Mouse (Mus musculus) embryo, embryonic 11 days (tissue): ENCODE measurements at regions not wholly inside any gene's neighbourhood (a gene's known extent, or its start where the extent isn't known, plus 50 kb on each side); places are given as distances from the start of the nearest gene placed in this dataset.

Experiments
- DNase-seq: peaks from one replicate; pipeline ENCODE4 v3.0.0-alpha.2; 2015

DNA sequence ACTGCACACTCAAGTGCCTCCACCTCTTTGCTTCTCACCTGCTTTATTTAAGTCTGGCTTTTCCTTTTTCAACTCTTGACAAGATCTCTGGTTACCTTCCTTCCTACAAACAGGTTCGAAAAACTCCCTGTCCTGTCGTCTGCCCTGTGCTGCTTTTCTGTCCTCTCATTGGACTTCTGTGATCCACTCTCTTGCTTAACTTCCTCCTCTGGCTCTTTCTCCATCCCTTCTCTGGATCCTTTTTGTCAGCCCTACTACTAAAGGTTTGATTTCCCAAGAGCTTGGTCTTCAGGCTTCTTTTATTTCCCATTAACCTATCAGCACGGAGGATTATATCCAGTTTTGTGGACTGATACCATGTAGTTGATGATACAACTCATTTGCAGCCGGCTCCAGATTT lies 149.8 kb downstream of the Satb1 start:
- no peak for DNase-seq

DNA sequence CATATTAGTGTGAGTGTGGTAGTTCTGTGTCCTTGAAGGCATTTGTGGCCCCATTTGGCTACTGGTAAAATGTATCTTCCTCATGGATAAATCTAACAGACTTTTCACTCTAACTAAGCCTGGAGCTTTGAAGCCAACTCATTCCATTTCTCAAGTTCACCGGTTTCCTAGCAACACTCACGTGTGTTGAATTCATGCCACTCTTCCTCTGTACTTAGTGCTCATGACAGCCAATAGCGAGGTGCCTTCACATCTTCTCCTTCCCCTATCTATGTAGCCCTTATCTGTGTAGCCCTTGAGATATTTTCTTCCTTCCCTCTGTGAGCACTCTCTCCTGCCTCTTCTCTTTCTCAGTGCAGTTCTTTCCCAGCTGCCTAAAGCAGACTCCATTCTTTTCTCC lies 150.7 kb downstream of the Satb1 start:
- no peak for DNase-seq

- no peak for DNase-seq
Observed at GRCm38 (mm10) chr17:51677451-51677850, 155.6 kb downstream of the Satb1 start.

DNA sequence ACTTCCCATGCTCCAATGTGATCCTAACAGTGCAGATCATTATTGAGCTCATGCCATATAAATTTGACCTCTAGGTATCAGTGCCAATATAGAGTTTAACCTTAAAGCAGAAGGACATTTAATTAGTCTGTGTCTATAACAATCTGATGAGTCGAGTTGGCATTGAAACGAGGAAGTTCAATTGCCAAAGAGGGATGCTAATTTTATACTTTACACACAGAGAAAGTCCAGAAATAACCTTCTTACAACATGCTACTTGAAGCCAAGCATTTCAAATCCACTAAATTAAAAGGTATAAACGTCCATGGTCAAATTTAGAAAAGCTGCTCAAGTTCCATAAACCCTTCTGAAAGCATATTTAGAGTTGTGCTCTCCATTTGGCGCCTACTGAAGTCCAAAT lies 174.7 kb downstream of the Satb1 start:
- no peak for DNase-seq

DNA sequence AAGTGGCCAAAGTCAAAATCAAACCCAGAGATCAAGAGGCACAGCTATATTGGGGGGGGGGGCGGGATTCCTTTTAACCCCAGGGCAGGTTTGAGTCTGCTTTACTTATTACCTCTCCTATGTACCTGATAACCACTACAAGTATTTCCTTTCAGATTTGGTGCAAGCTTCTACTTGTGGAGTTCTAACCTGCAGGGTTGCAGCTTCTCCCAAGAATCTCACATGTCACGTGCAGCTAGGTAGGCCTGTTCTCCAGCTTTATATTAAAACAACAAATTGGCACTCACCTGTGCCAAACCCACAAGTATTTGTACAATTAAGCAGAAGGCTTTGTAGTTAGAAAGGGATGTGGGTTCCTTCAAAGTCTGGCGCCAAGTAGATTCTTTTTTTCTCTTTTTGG lies 179.2 kb downstream of the Satb1 start:
- DNase-seq: no peak

GRCm38 (mm10) chr17:51651880-51652279 lies 181.2 kb downstream of the Satb1 start:
- DNase-seq: no peak

GRCm38 (mm10) chr17:51649213-51649815 lies 183.8 kb downstream of the Satb1 start:
- no peak for DNase-seq

- DNase-seq: no peak
Observed at GRCm38 (mm10) chr17:51646416-51646815, 186.7 kb downstream of the Satb1 start.

- no peak for DNase-seq
Observed at GRCm38 (mm10) chr17:51645866-51646265, 187.2 kb downstream of the Satb1 start.

GRCm38 (mm10) chr17:51642682-51643081 lies 190.4 kb downstream of the Satb1 start:
- no peak for DNase-seq

- DNase-seq: no peak
Observed at GRCm38 (mm10) chr17:51635913-51636312, 197.2 kb downstream of the Satb1 start.

DNA sequence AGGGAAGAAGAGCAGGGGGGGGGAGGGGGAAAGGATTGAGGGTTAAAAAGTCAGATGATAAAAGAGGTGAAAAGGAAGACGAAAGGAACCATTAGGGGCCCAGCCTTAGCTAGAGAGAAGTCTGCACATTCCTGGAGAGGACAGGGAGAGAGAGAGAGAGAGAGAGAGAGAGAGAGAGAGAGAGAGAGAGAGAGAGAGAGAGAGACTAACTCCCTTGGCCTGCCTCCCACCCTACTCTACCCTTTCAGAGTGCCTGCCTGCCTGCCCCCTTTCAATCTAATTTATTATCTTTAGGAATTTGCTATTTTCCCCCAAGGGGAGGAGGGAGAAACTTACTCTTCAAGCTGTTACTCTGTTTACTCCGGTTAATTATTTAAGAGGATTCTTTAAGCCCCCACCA lies 201.5 kb downstream of the Satb1 start:
- DNase-seq: no peak

DNA sequence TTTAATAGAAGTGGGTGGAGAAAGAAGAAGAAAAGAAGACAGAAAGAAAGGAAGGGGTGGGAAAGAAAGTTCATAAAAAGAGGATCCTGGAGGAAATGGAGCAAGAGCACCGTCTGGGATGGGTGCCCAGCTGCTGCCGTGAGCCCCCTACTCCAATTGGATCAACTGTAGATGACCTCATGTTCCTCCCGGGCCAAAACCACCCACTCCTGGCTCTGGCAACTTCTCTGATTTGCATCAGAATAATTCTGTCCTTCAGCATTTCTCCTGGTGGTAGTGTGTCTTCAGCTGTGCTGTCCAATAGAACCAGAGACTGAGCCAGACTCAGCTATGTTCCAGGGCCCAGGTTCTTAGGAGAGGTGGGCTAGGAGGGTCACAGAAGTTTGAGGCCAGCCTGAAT lies 212.6 kb downstream of the Satb1 start:
- DNase-seq: no peak

DNA sequence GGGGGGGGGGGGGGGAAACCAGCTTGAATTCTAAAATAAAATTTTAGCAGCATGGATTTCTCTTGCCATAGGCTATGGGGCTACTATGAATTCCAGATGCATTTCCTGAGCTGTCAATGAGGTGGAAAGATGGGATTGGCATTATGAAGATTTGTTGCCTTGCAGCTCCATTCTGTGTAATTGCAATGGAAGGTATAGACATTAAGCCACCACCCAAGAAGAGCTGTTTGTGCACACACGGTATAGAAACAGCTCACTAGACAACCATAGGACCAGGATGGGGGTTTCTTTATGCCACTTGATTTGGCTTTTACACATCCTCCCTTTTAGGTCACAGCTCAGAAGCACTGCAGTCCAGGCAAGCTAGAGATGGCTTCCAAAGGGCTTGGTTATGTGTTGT lies 247.8 kb downstream of the Satb1 start:
- no peak for DNase-seq

- no peak for DNase-seq
Observed at GRCm38 (mm10) chr17:51583984-51584880, 248.9 kb downstream of the Satb1 start.

DNA sequence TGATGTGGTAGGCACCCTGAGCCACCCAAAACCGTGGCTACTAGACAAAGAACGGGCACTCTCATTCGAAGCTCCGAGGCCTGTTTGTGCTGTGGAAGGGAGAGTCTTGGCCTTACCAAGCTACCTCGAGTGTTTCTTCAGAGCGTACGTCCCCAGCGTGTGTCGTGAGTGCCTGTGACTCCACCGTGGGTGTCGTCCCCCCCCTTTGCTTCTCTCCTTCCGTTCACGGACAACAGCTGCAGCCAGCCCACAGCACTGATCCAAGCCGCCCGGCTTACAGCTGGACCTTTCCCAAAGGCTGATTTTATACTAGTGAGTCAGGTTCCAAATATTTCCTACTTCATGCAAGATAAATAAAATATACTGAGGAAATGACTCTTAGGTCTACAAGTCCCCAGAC lies 249.8 kb downstream of the Satb1 start:
- no peak for DNase-seq

DNA sequence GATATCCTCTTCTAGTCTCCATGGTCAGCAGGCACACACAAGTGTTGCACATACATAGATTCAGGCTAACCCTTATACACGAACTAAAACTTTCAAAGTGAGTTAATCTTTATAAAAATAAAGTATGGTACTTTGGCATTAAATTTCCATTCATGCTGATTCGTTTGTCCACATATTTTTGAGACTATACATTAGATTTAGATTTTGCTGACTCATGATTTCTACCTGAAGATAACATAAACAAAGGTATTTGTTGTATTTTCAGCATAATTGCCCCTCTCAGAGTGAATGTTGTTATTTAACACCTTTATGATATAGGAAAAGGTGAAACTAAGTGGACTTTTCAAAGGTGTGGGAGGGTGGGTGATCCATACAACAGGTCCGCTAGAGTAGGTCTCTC lies 277.2 kb downstream of the Satb1 start:
- no peak for DNase-seq

DNA sequence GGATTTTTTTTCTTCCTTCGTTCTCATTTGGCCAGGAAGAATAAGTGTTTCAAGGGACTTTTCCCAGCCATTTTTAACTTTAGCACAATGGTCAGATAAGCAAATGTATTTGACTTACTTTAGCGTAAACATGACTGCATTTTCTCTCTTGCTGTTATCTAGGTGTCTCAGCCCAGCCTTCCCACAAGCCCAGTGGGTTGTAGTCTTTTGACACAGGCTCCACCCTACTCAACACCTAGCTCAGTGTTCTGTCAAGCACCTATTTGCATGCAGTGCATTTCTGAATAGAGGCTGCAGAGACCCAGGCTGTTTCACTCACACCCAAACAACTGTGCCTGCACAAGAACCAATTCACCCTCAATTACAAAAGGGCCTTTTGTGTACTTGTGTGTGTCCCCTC lies 278.6 kb downstream of the Satb1 start:
- DNase-seq: no peak

- DNase-seq: no peak
Observed at GRCm38 (mm10) chr17:51552277-51553015, 280.6 kb downstream of the Satb1 start.

DNA sequence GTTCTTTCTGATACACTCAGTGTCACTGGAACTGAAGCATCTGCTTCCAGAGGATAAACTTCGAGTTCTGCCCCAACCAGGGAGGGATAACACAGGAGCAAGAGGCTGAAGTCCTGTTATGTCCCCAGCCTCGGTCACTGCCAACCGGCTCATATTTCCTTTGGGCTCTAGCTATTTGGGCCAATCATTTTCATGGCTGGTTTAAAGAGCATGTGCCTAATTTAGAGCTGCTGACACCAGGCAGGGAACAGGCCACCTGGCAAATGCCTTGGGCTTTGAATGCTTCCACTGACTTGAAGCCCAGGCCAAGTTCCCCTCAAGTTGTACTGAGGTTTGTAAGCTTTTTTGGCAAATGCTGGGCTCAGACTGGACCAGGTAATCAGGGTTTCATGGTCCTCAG lies 286.1 kb downstream of the Satb1 start:
- DNase-seq: peak; percentile 37

GRCm38 (mm10) chr17:51542544-51542943 lies 290.5 kb downstream of the Satb1 start:
- DNase-seq: no peak

GRCm38 (mm10) chr17:51534678-51535077 lies 298.4 kb downstream of the Satb1 start:
- DNase-seq: peak; percentile 11

- DNase-seq: peak; percentile 42
Observed at GRCm38 (mm10) chr17:51534270-51534669, 298.8 kb downstream of the Satb1 start.

GRCm38 (mm10) chr17:51528161-51528560 lies 304.9 kb downstream of the Satb1 start:
- DNase-seq: no peak
